Mouse (Mus musculus) intestine, embryonic 14.5 days (tissue): ENCODE measurements around the gene Tent5c. TPM values are rescaled to one million over a fixed set of nuclear protein-coding genes. Genes with fewer than 3 reads are reported as not detected.

Experiments
- ATAC-seq: fragments of 200-750 bp; cut with Nextera tagmentation; replicated peaks from 2 replicates; pipeline ENCODE4 v1.8.0; 2017; ENCODE audit warnings: low read depth, moderate number of reproducible peaks, moderate TSS enrichment, moderate library complexity; ENCODE audit not compliant: low FRiP score, low TSS enrichment
- DNase-seq: peaks from one replicate; pipeline ENCODE4 v3.0.0-alpha.2; 2018; ENCODE audit warnings: low spot score
- H3K27ac ChIP-seq: fragments of 300-500 bp; sonication (generic); 2 replicates; pipeline ENCODE4 v1.5.1; 2014; ENCODE audit warnings: low read depth, mild to moderate bottlenecking, control low read depth
- H3K27me3 ChIP-seq: fragments of 300-500 bp; sonication (generic); replicated peaks from 2 replicates; pipeline ENCODE4 v1.6.1; 2014; ENCODE audit warnings: low read length, control low read depth; ENCODE audit not compliant: control insufficient read depth, insufficient read depth
- H3K36me3 ChIP-seq: fragments of 300-500 bp; sonication (generic); 2 replicates; pipeline ENCODE4 v1.6.1; 2014; ENCODE audit warnings: low read length, control low read depth; ENCODE audit not compliant: control insufficient read depth, insufficient read depth
- H3K4me1 ChIP-seq: fragments of 300-500 bp; sonication (generic); replicated peaks from 2 replicates; pipeline ENCODE4 v1.6.1; 2014; ENCODE audit warnings: low read length, control low read depth, mixed read lengths; ENCODE audit not compliant: control insufficient read depth, insufficient read depth
- H3K4me2 ChIP-seq: fragments of 300-500 bp; sonication (generic); 2 replicates; pipeline ENCODE4 v1.6.1; 2014; ENCODE audit warnings: low read length
- H3K4me3 ChIP-seq: fragments of 300-500 bp; sonication (generic); 2 replicates; pipeline ENCODE4 v1.5.1; 2014; ENCODE audit warnings: low read depth, low read length, control low read depth, mixed read lengths
- H3K9ac ChIP-seq: fragments of 300-500 bp; sonication (generic); 2 replicates; pipeline ENCODE4 v1.6.1; 2014; ENCODE audit warnings: mild to moderate bottlenecking, low read length
- H3K9me3 ChIP-seq: fragments of 300-500 bp; sonication (generic); 2 replicates; pipeline ENCODE4 v1.6.1; 2016; ENCODE audit warnings: low read length, control low read depth; ENCODE audit not compliant: control insufficient read depth
- WGBS: fragments of 180-500 bp; shearing (Covaris S2); extraction: QIAGEN DNeasy Blood & Tissue Kit; methylation state at CpG from one replicate; pipeline ENCODE4 v1.1.7; 2014; 5-methylcytosine and 5-hydroxymethylcytosine counted together
- polyA plus RNA-seq: library from polyadenylated mRNA; unstranded; fragments of >200 nt; fragmentation: Nextera tagmentation; extraction: Ambion mirVana; gene quantifications from 2 replicates; pipeline ENCODE4 v1.2.1, GENCODE M21; 2014

Gene Tent5c
- 3.8 and 8.0 TPM in 2 replicates for polyA plus RNA-seq

DNA sequence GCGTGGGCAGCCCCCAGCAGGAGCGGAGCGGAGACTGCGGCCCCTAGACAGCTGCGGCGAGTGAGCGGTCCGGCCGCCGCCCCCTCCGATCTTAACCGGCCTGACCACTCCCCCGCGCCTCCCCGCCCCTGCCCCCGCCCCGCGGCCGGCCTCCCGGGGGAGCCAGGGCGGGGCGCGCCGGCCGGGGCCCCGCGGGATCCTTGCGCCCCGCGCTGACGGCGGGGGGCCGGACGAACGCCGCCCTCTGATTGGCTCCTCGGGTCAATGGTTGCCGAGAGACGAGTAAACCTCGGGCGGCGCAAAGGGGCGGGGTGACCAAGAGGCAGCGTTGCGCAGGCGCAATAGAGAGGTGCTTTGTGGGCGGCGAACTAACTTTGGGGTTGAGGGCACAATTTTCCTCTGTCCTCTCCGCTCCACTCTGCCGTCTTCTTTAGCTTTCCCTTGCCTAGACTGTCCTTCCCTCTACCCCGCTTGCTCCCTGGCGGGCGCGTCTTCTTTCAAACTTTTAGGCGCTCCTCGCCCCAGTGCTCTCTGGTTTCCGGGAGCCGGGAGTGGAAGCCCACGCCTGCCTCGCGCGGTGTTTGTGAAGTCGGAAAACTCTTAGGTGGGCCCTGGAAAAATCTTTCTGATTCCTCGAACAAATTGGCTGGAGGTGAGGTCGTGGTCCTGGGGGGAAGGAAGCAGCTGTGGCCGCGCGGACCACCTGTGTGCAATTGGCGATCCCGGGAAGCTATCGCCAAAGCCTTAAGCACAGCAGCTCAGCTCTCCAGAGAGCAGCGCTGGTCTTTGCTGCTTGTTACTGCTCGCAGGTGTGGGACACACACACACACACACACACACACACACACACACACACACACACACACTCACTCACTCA is at the start of gene Tent5c:
Gene Tent5c (minus strand): TSS at position 192 of the 877 bp plus-strand sequence.
- WGBS: under 1% methylated on average over 53 of the region's 73 CpGs
- peak; percentile 94 for ATAC-seq
- no peaks in the 10 kb centered on the region for H3K9me3 ChIP-seq

DNA sequence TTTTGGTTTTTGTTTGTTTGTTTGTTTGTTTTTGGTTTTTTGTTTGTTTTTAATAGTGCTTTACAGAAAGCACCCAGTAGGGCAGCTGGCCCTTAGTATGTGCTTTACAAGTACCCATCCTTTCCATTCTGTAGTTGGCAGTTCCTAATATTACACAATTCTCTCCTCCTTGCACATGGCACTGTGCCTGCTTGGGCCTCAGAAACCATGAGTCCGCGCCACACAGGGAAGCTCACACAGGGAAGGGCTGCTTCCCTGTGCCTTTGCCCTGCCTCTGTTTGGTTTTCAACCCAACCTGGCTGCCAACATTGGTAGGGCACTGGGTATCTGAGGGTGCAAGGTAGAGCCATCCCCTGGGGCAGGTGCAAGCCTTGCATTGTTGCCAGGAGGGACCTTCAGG is 47.6 kb upstream of the Tent5c start:
- WGBS: 100% methylated on average over 2 of the region's 2 CpGs

More for the DNA sequence above, at the start of gene Tent5c:
- Histone ChIP-seq H3K27me3 (peaks cover 30% of the 10 kb centered on the region), H3K27ac (0 out of 2 replicates have a peak within 1 kb of the TSS, but pooled peaks have one; percentile 43), H3K9ac (peak within 1 kb of the TSS; percentile 57), H3K4me2 (peak within 1 kb of the TSS; percentile 89), H3K36me3 (no peaks in the 10 kb centered on the region), H3K4me1 (0 out of 2 replicates have a peak, but pooled peaks cover 3% of the 10 kb centered on the region), H3K4me3 (peak within 1 kb of the TSS; percentile 70)
- DNase-seq: peak; percentile 95

GRCm38 (mm10) chr3:100535902-100536301 is 46.8 kb upstream of the Tent5c start:
- no peak overlapping the region for H3K4me3 ChIP-seq
- no peaks in the 10 kb centered on the region for H3K4me1 ChIP-seq
- no peaks in the 10 kb centered on the region for H3K9me3 ChIP-seq
- no peak overlapping the region for H3K4me2 ChIP-seq
- ATAC-seq (0 out of 2 replicates have a peak, but pooled peaks have one; percentile 5), DNase-seq (no peak)
- no peaks in the 10 kb centered on the region for H3K27me3 ChIP-seq
- H3K36me3 ChIP-seq: no peaks in the 10 kb centered on the region
- 68% methylated on average over 4 of the region's 4 CpGs for WGBS
- no peak overlapping the region for H3K27ac ChIP-seq
- no peak overlapping the region for H3K9ac ChIP-seq

More for the DNA sequence above, 47.6 kb upstream of the Tent5c start:
- H3K27me3 ChIP-seq: no peaks in the 10 kb centered on the region
- H3K9ac ChIP-seq: no peak overlapping the region
- no peaks in the 10 kb centered on the region for H3K4me1 ChIP-seq
- no peak overlapping the region for H3K4me2 ChIP-seq
- no peak overlapping the region for H3K27ac ChIP-seq
- H3K9me3 ChIP-seq: no peaks in the 10 kb centered on the region
- DNase-seq (no peak), ATAC-seq (no peak)
- no peak overlapping the region for H3K4me3 ChIP-seq
- no peaks in the 10 kb centered on the region for H3K36me3 ChIP-seq

GRCm38 (mm10) chr3:100535298-100535697 is 46.2 kb upstream of the Tent5c start:
- Histone ChIP-seq H3K4me2 (no peak overlapping the region), H3K36me3 (no peaks in the 10 kb centered on the region), H3K9ac (no peak overlapping the region), H3K27ac (no peak overlapping the region), H3K9me3 (no peaks in the 10 kb centered on the region), H3K4me3 (no peak overlapping the region), H3K4me1 (no peaks in the 10 kb centered on the region), H3K27me3 (no peaks in the 10 kb centered on the region)
- WGBS: 51% methylated on average over 3 of the region's 3 CpGs
- ATAC-seq (no peak), DNase-seq (no peak)

DNA sequence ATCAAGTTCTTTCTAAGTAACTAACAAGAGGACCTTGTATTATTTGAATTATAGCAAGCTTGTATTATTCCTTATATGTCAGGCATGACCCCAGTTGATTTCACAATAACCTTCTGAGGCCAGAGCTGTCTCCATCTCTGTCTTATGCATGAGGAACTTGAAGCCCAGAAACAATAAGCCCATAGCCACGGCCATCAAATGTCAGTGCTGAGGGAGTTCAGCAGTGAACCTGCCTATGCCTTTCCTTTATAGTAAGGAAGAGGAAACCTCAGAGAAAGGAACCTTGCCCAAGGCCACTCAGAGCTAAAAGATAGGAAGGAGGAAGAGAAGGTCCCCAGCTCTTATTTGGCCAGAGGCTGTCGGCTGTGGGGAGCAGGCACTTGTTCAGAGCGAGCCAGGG is 45.3 kb upstream of the Tent5c start:
- Histone ChIP-seq H3K9ac (no peak overlapping the region), H3K27ac (no peak overlapping the region), H3K4me3 (no peak overlapping the region), H3K9me3 (no peaks in the 10 kb centered on the region), H3K36me3 (no peaks in the 10 kb centered on the region), H3K27me3 (no peaks in the 10 kb centered on the region), H3K4me1 (no peaks in the 10 kb centered on the region), H3K4me2 (no peak overlapping the region)
- WGBS: 78% methylated on average over 3 of the region's 3 CpGs
- ATAC-seq (no peak), DNase-seq (no peak)

DNA sequence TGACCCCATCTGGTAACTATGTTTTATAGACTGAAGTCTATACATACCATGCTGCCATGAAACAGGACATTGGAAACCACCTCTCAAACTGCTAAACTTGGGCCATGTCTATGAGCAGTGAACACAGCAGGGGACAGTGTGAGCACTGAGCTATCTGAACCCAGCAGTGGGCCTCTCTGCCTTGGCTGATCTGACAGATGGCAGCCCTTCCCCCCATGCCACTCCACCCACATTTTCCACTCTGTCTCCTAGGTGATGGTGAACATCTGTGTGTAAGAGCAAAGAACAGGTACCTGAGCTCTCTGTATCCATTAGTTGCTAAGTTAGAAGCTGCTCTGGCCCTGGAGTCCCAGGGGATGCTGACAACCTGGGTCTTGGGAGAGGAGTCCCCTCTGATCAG is 44.3 kb upstream of the Tent5c start:
- Histone ChIP-seq H3K27me3 (no peaks in the 10 kb centered on the region), H3K9ac (no peak overlapping the region), H3K4me1 (no peaks in the 10 kb centered on the region), H3K4me3 (no peak overlapping the region), H3K27ac (no peak overlapping the region), H3K36me3 (no peaks in the 10 kb centered on the region), H3K4me2 (no peak overlapping the region), H3K9me3 (no peaks in the 10 kb centered on the region)
- DNase-seq: no peak
- no peak for ATAC-seq

- Histone ChIP-seq H3K27ac (no peak overlapping the region), H3K9ac (no peak overlapping the region), H3K36me3 (no peaks in the 10 kb centered on the region), H3K9me3 (no peaks in the 10 kb centered on the region), H3K27me3 (no peaks in the 10 kb centered on the region), H3K4me2 (no peak overlapping the region), H3K4me1 (no peaks in the 10 kb centered on the region), H3K4me3 (no peak overlapping the region)
- no peak for DNase-seq
- 90% methylated on average over 5 of the region's 5 CpGs for WGBS
- no peak for ATAC-seq
Observed at GRCm38 (mm10) chr3:100530919-100531318, 41.8 kb upstream of the Tent5c start.

GRCm38 (mm10) chr3:100530244-100530788 is 41.2 kb upstream of the Tent5c start:
- no peak for DNase-seq
- no peaks in the 10 kb centered on the region for H3K9me3 ChIP-seq
- no peak for ATAC-seq
- no peak overlapping the region for H3K4me2 ChIP-seq
- H3K4me3 ChIP-seq: no peak overlapping the region
- H3K9ac ChIP-seq: no peak overlapping the region
- no peak overlapping the region for H3K27ac ChIP-seq
- H3K4me1 ChIP-seq: no peaks in the 10 kb centered on the region
- no peaks in the 10 kb centered on the region for H3K27me3 ChIP-seq
- H3K36me3 ChIP-seq: no peaks in the 10 kb centered on the region
- 77% methylated on average over 7 of the region's 7 CpGs for WGBS
